Mouse (Mus musculus) hindbrain, postnatal 0 days (tissue): ENCODE results near the gene Pam16. TPM values are rescaled to one million over a fixed set of nuclear protein-coding genes. Genes with fewer than 3 reads are reported as not detected.
A peak's percentile ranks its signal among the peaks of the same experiment; 100 is the strongest.

ENCODE experiments used
- ATAC-seq: fragments of 200-750 bp; cut with Nextera tagmentation; 2 replicates; pipeline ENCODE4 v1.8.0; 2017; ENCODE audit warnings: mild to moderate bottlenecking, moderate TSS enrichment, moderate library complexity
- DNase-seq: peaks from one replicate; pipeline ENCODE4 v3.0.0-alpha.2; 2015; ENCODE audit warnings: low spot score
- H3K27ac ChIP-seq: fragments of 300-500 bp; sonication (generic); 2 replicates; pipeline ENCODE4 v1.5.1; 2014; ENCODE audit warnings: mild to moderate bottlenecking
- H3K27me3 ChIP-seq: fragments of 300-500 bp; sonication (generic); 2 replicates; pipeline ENCODE4 v1.6.1; 2014; ENCODE audit warnings: low read length, mixed read lengths; ENCODE audit not compliant: insufficient read depth
- H3K36me3 ChIP-seq: fragments of 300-500 bp; sonication (generic); 2 replicates; pipeline ENCODE4 v1.6.1; 2014; ENCODE audit warnings: low read length, mixed read lengths; ENCODE audit not compliant: insufficient read depth
- H3K4me1 ChIP-seq: fragments of 300-500 bp; sonication (generic); 2 replicates; pipeline ENCODE4 v1.6.1; 2014; ENCODE audit warnings: antibody characterized with exemption, low read length, mixed read lengths; ENCODE audit not compliant: insufficient read depth
- H3K4me2 ChIP-seq: fragments of 300-500 bp; sonication (generic); 2 replicates; pipeline ENCODE4 v1.6.1; 2014; ENCODE audit warnings: low read depth, mild to moderate bottlenecking, low read length, moderate library complexity, mixed read lengths
- H3K4me3 ChIP-seq: fragments of 300-500 bp; sonication (generic); 2 replicates; pipeline ENCODE4 v1.5.1; 2014; ENCODE audit warnings: low read length
- H3K9ac ChIP-seq: fragments of 300-500 bp; sonication (generic); replicated peaks from 2 replicates; pipeline ENCODE4 v1.6.1; 2014; ENCODE audit warnings: mild to moderate bottlenecking, low read length, moderate library complexity, mixed read lengths
- H3K9me3 ChIP-seq: fragments of 300-500 bp; sonication (generic); 2 replicates; pipeline ENCODE4 v1.6.1; 2016; ENCODE audit warnings: low read length, mixed read lengths
- CTCF ChIP-seq: IDR thresholded peaks from 2 replicates; pipeline ENCODE4 v1.5.1; 2016; ENCODE audit warnings: antibody characterized with exemption, control low read depth, low read depth
- WGBS: fragments of 180-500 bp; shearing (Covaris S2); extraction: QIAGEN DNeasy Blood & Tissue Kit; methylation state at CpG from one replicate; pipeline ENCODE4 v1.1.7; 2014; 5-methylcytosine and 5-hydroxymethylcytosine counted together
- polyA plus RNA-seq: library from polyadenylated mRNA; unstranded; fragments of >200 nt; fragmentation: Nextera tagmentation; extraction: Ambion mirVana; gene quantifications from 2 replicates; pipeline ENCODE4 v1.2.1, GENCODE M21; 2015
- total RNA-seq: library from RNA; depleted of rRNA; stranded (reverse); fragments of >200 nt; gene quantifications from 2 replicates; pipeline ENCODE4 v1.2.3, GENCODE M21; 2014

Pam16 gene
- total and polyA plus RNA-seq, 2 experiments from 2014 or later, result 25.4 to 140 TPM

- peaks cover 16% of the 10 kb centered on the region; the same call in 1 of the 2 replicates for H3K36me3 ChIP-seq
- no peaks in the 10 kb centered on the region for H3K27me3 ChIP-seq
- ATAC-seq (no peak), DNase-seq (no peak)
- H3K9me3 ChIP-seq, result no peaks in the 10 kb centered on the region
- H3K4me1 ChIP-seq, result no peaks in the 10 kb centered on the region; the same call in 1 of the 2 replicates
- no peak overlapping the region for H3K4me2 ChIP-seq
- no peak overlapping the region for H3K27ac ChIP-seq
- no peak overlapping the region for H3K9ac ChIP-seq
- peak; percentile 42; the same call in 1 of the 2 replicates for TF ChIP-seq CTCF
- WGBS, result 74% methylated on average over 10 of the region's 10 CpGs
- no peak overlapping the region for H3K4me3 ChIP-seq
Measured at GRCm38 (mm10) chr16:4654706-4655105, 29.9 kb upstream of the Pam16 start.

- Histone ChIP-seq H3K27me3 (no peaks in the 10 kb centered on the region), H3K9ac (no peak overlapping the region), H3K4me2 (no peak overlapping the region), H3K36me3 (peaks cover 17% of the 10 kb centered on the region; the same call in 1 of the 2 replicates), H3K4me1 (0 out of 2 replicates have a peak, but pooled peaks cover 2% of the 10 kb centered on the region), H3K27ac (no peak overlapping the region), H3K9me3 (no peaks in the 10 kb centered on the region), H3K4me3 (no peak overlapping the region)
- ATAC-seq (no peak), DNase-seq (peak; percentile 16)
- TF ChIP-seq CTCF, result no peak
- 54% methylated on average over 4 of the region's 4 CpGs for WGBS
Measured at GRCm38 (mm10) chr16:4652707-4653416, 28.1 kb upstream of the Pam16 start.

GRCm38 (mm10) chr16:4651624-4652023 is 26.8 kb upstream of the Pam16 start:
- WGBS, result 65% methylated on average over 7 of the region's 7 CpGs
- H3K4me1 ChIP-seq, result 0 out of 2 replicates have a peak, but pooled peaks cover 4% of the 10 kb centered on the region

GRCm38 (mm10) chr16:4651081-4651480 is 26.3 kb upstream of the Pam16 start:
- Histone ChIP-seq H3K4me3 (no peak overlapping the region), H3K4me2 (no peak overlapping the region), H3K36me3 (peaks cover 10% of the 10 kb centered on the region; the same call in 1 of the 2 replicates), H3K27ac (no peak overlapping the region), H3K4me1 (peaks cover 8% of the 10 kb centered on the region; the same call in 1 of the 2 replicates), H3K9me3 (no peaks in the 10 kb centered on the region), H3K27me3 (no peaks in the 10 kb centered on the region), H3K9ac (no peak overlapping the region)
- DNase-seq (no peak), ATAC-seq (no peak)
- TF ChIP-seq CTCF, result no peak
- WGBS, result 80% methylated on average over 1 of the region's 1 CpGs

More at GRCm38 (mm10) chr16:4651624-4652023, 26.8 kb upstream of the Pam16 start:
- no peak overlapping the region for H3K4me3 ChIP-seq
- ATAC-seq (no peak), DNase-seq (no peak)
- no peaks in the 10 kb centered on the region for H3K9me3 ChIP-seq
- peaks cover 10% of the 10 kb centered on the region; the same call in 1 of the 2 replicates for H3K36me3 ChIP-seq
- no peaks in the 10 kb centered on the region for H3K27me3 ChIP-seq
- no peak overlapping the region for H3K4me2 ChIP-seq
- no peak overlapping the region for H3K27ac ChIP-seq
- H3K9ac ChIP-seq, result no peak overlapping the region
- no peak for TF ChIP-seq CTCF

- H3K27ac ChIP-seq, result no peak overlapping the region
- H3K4me1 ChIP-seq, result peaks cover 8% of the 10 kb centered on the region; the same call in 1 of the 2 replicates
- peaks cover 10% of the 10 kb centered on the region; the same call in 1 of the 2 replicates for H3K36me3 ChIP-seq
- H3K9me3 ChIP-seq, result no peaks in the 10 kb centered on the region
- no peak for TF ChIP-seq CTCF
- ATAC-seq, result no peak
- no peak overlapping the region for H3K4me3 ChIP-seq
- DNase-seq, result no peak
- 88% methylated on average over 3 of the region's 3 CpGs for whole genome bisulfite sequencing
- H3K9ac ChIP-seq, result no peak overlapping the region
- H3K27me3 ChIP-seq, result no peaks in the 10 kb centered on the region
- H3K4me2 ChIP-seq, result no peak overlapping the region
Measured at GRCm38 (mm10) chr16:4650161-4650560, 25.4 kb upstream of the Pam16 start.

GRCm38 (mm10) chr16:4649692-4650091 is 24.9 kb upstream of the Pam16 start:
- H3K4me3 ChIP-seq, result no peak overlapping the region
- no peak overlapping the region for H3K27ac ChIP-seq
- no peaks in the 10 kb centered on the region for H3K9me3 ChIP-seq
- peaks cover 9% of the 10 kb centered on the region for H3K4me1 ChIP-seq
- DNase-seq (no peak), ATAC-seq (no peak)
- WGBS, result 88% methylated on average over 11 of the region's 11 CpGs
- no peak overlapping the region for H3K4me2 ChIP-seq
- no peak for TF ChIP-seq CTCF
- no peak overlapping the region for H3K9ac ChIP-seq
- H3K36me3 ChIP-seq, result peaks cover 10% of the 10 kb centered on the region; the same call in 1 of the 2 replicates
- no peaks in the 10 kb centered on the region for H3K27me3 ChIP-seq

GRCm38 (mm10) chr16:4649211-4649610 is 24.4 kb upstream of the Pam16 start:
- no peak for ATAC-seq
- peaks cover 10% of the 10 kb centered on the region; the same call in 1 of the 2 replicates for H3K36me3 ChIP-seq

More at GRCm38 (mm10) chr16:4649211-4649610, 24.4 kb upstream of the Pam16 start:
- Histone ChIP-seq H3K9me3 (no peaks in the 10 kb centered on the region), H3K4me3 (no peak overlapping the region), H3K27ac (no peak overlapping the region), H3K4me1 (peaks cover 14% of the 10 kb centered on the region), H3K9ac (0 out of 2 replicates have a peak overlapping the region, but pooled peaks have one; percentile 13), H3K4me2 (no peak overlapping the region), H3K27me3 (no peaks in the 10 kb centered on the region)
- DNase-seq, result no peak
- WGBS, result 74% methylated on average over 5 of the region's 5 CpGs
- TF ChIP-seq CTCF, result no peak
